Mouse (Mus musculus) limb, embryonic 14.5 days (tissue): ENCODE results near the gene Fndc10. TPM values are rescaled to one million over a fixed set of nuclear protein-coding genes. Genes with fewer than 3 reads are reported as not detected.

Source experiments
- ATAC-seq: fragments of 200-750 bp; cut with Nextera tagmentation; 2 replicates; pipeline ENCODE4 v1.8.0; 2017; ENCODE audit warnings: low read depth, moderate number of reproducible peaks, moderate TSS enrichment; ENCODE audit not compliant: low FRiP score
- DNase-seq: peaks from one replicate; pipeline ENCODE4 v3.0.0-alpha.2; 2015; ENCODE audit warnings: low spot score
- H3K27ac ChIP-seq: fragments of 300-500 bp; sonication (generic); replicated peaks from 2 replicates; pipeline ENCODE4 v1.5.1; 2014; ENCODE audit warnings: low read depth, mild to moderate bottlenecking, low read length, moderate library complexity, mixed read lengths
- H3K27me3 ChIP-seq: fragments of 300-500 bp; sonication (generic); 2 replicates; pipeline ENCODE4 v1.6.1; 2014; ENCODE audit warnings: low read length, mixed read lengths; ENCODE audit not compliant: control insufficient read depth, insufficient read depth
- H3K36me3 ChIP-seq: fragments of 300-500 bp; sonication (generic); 2 replicates; pipeline ENCODE4 v1.6.1; 2014; ENCODE audit warnings: mild to moderate bottlenecking, low read length, moderate library complexity, mixed read lengths; ENCODE audit not compliant: control insufficient read depth, insufficient read depth
- H3K4me1 ChIP-seq: fragments of 300-500 bp; sonication (generic); 2 replicates; pipeline ENCODE4 v1.6.1; 2014; ENCODE audit warnings: antibody characterized with exemption, low read length, mixed read lengths; ENCODE audit not compliant: control insufficient read depth, insufficient read depth
- H3K4me2 ChIP-seq: fragments of 300-500 bp; sonication (generic); replicated peaks from 2 replicates; pipeline ENCODE4 v1.6.1; 2014; ENCODE audit warnings: low read depth, mild to moderate bottlenecking, low read length, moderate library complexity; ENCODE audit not compliant: severe bottlenecking
- H3K4me3 ChIP-seq: fragments of 300-500 bp; sonication (generic); replicated peaks from 2 replicates; pipeline ENCODE4 v1.5.1; 2014; ENCODE audit warnings: low read length
- H3K9ac ChIP-seq: fragments of 300-500 bp; sonication (generic); 2 replicates; pipeline ENCODE4 v1.6.1; 2014; ENCODE audit warnings: mild to moderate bottlenecking, low read depth, low read length, moderate library complexity; ENCODE audit not compliant: severe bottlenecking
- H3K9me3 ChIP-seq: fragments of 300-500 bp; sonication (generic); 2 replicates; pipeline ENCODE4 v1.6.1; 2016; ENCODE audit warnings: low read length; ENCODE audit not compliant: control insufficient read depth
- POLR2A ChIP-seq: fragments of 200-500 bp; IDR thresholded peaks from 2 replicates; pipeline ENCODE4 v1.8.0; 2012; ENCODE audit warnings: inconsistent platforms, mild to moderate bottlenecking, moderate library complexity, borderline replicate concordance; ENCODE audit not compliant: insufficient read depth, insufficient read length; ENCODE audit errors: extremely low read depth
- WGBS: fragments of 180-500 bp; shearing (Covaris S2); extraction: QIAGEN DNeasy Blood & Tissue Kit; methylation state at CpG from one replicate; pipeline ENCODE4 v1.1.7; 2014; 5-methylcytosine and 5-hydroxymethylcytosine counted together
- polyA plus RNA-seq, 2 experiments: library from polyadenylated mRNA; depleted of rRNA in 1 of 2; stranded (reverse) in 1 of 2; unstranded in 1 of 2; fragments of >200 nt; fragmentation: Nextera tagmentation in 1 of 2; extraction: Ambion mirVana in 1 of 2; gene quantifications; 2 replicates each; pipeline versions ENCODE4 v1.2.1 to v1.2.3; 2012 to 2014

The Fndc10 gene
- polyA plus RNA-seq, 2 experiments = 9.4 to 31.0 TPM

GRCm38 (mm10) chr4:155742684-155743083 lies 48.5 kb downstream of the Fndc10 start:
- H3K4me2 ChIP-seq = no peak overlapping the region
- ATAC-seq = no peak
- no peak for TF ChIP-seq POLR2A
- H3K9ac ChIP-seq = no peak overlapping the region
- peaks cover 85% of the 10 kb centered on the region for H3K36me3 ChIP-seq
- no peak overlapping the region for H3K27ac ChIP-seq
- H3K4me1 ChIP-seq = no peaks in the 10 kb centered on the region
- H3K9me3 ChIP-seq = no peaks in the 10 kb centered on the region
- no peaks in the 10 kb centered on the region for H3K27me3 ChIP-seq
- WGBS = 86% methylated on average over 5 of the region's 5 CpGs
- no peak overlapping the region for H3K4me3 ChIP-seq
- DNase-seq = no peak

GRCm38 (mm10) chr4:155744474-155744873 lies 50.3 kb downstream of the Fndc10 start:
- Histone ChIP-seq H3K4me1 (no peaks in the 10 kb centered on the region), H3K27ac (no peak overlapping the region), H3K4me3 (no peak overlapping the region), H3K36me3 (peaks cover 98% of the 10 kb centered on the region), H3K9ac (no peak overlapping the region), H3K9me3 (no peaks in the 10 kb centered on the region), H3K27me3 (no peaks in the 10 kb centered on the region), H3K4me2 (no peak overlapping the region)
- TF ChIP-seq POLR2A = no peak
- DNase-seq = no peak
- ATAC-seq = no peak
- WGBS = 94% methylated on average over 8 of the region's 8 CpGs

- Histone ChIP-seq H3K9me3 (no peaks in the 10 kb centered on the region), H3K4me2 (no peak overlapping the region), H3K4me1 (no peaks in the 10 kb centered on the region), H3K36me3 (peaks cover 98% of the 10 kb centered on the region), H3K4me3 (no peak overlapping the region), H3K27ac (no peak overlapping the region), H3K27me3 (no peaks in the 10 kb centered on the region), H3K9ac (no peak overlapping the region)
- DNase-seq (no peak), ATAC-seq (no peak)
- 92% methylated on average over 5 of the region's 5 CpGs for WGBS
- TF ChIP-seq POLR2A = no peak
Measured at GRCm38 (mm10) chr4:155745136-155745535, 51.0 kb downstream of the Fndc10 start.

Other genes starting within 250 kb of the Fndc10 start
- gene Tmem52, start 225.2 kb upstream of the Fndc10 start, polyA plus RNA-seq (2012; rRNA removed) = 0.42 and 0.50 TPM in 2 replicates
- not detected in 2 replicates for gene Tmem52, start 225.2 kb upstream of the Fndc10 start, polyA plus RNA-seq (2014; fragmentation: Nextera tagmentation; extraction: Ambion mirVana)
- gene Gnb1, start 203.0 kb upstream of the Fndc10 start, polyA plus RNA-seq (2012; rRNA removed) = 511 and 686 TPM in 2 replicates
- gene Gnb1, start 203.0 kb upstream of the Fndc10 start, polyA plus RNA-seq (2014; fragmentation: Nextera tagmentation; extraction: Ambion mirVana) = 440 and 493 TPM in 2 replicates
- gene Nadk, start 132.0 kb upstream of the Fndc10 start, polyA plus RNA-seq (2012; rRNA removed) = 78.8 and 91.2 TPM in 2 replicates
- 87.9 and 97.1 TPM in 2 replicates for gene Nadk, start 132.0 kb upstream of the Fndc10 start, polyA plus RNA-seq (2014; fragmentation: Nextera tagmentation; extraction: Ambion mirVana)
- 10.9 and 13.8 TPM in 2 replicates for gene Slc35e2, start 92.9 kb upstream of the Fndc10 start, polyA plus RNA-seq (2012; rRNA removed)
- 8.5 and 10.8 TPM in 2 replicates for gene Slc35e2, start 92.9 kb upstream of the Fndc10 start, polyA plus RNA-seq (2014; fragmentation: Nextera tagmentation; extraction: Ambion mirVana)
- 45.3 and 65.6 TPM in 2 replicates for gene Cdk11b, start 69.5 kb upstream of the Fndc10 start, polyA plus RNA-seq (2012; rRNA removed)
- gene Cdk11b, start 69.5 kb upstream of the Fndc10 start, polyA plus RNA-seq (2014; fragmentation: Nextera tagmentation; extraction: Ambion mirVana) = 53.9 and 60.1 TPM in 2 replicates
- not detected in 2 replicates for gene Gm10563, start 48.9 kb upstream of the Fndc10 start, polyA plus RNA-seq (2012; rRNA removed)
- gene Gm10563, start 48.9 kb upstream of the Fndc10 start, polyA plus RNA-seq (2014; fragmentation: Nextera tagmentation; extraction: Ambion mirVana) = not detected in 2 replicates
- gene Mmp23, start 41.0 kb upstream of the Fndc10 start, polyA plus RNA-seq (2012; rRNA removed) = 34.7 and 42.7 TPM in 2 replicates
- gene Mmp23, start 41.0 kb upstream of the Fndc10 start, polyA plus RNA-seq (2014; fragmentation: Nextera tagmentation; extraction: Ambion mirVana) = 17.3 and 19.8 TPM in 2 replicates
- 77.4 and 97.5 TPM in 2 replicates for gene Mib2, start 25.1 kb upstream of the Fndc10 start, polyA plus RNA-seq (2012; rRNA removed)
- 29.5 and 32.1 TPM in 2 replicates for gene Mib2, start 25.1 kb upstream of the Fndc10 start, polyA plus RNA-seq (2014; fragmentation: Nextera tagmentation; extraction: Ambion mirVana)
- gene Ssu72, start 10.5 kb downstream of the Fndc10 start, polyA plus RNA-seq (2012; rRNA removed) = 105 and 115 TPM in 2 replicates
- 131 and 135 TPM in 2 replicates for gene Ssu72, start 10.5 kb downstream of the Fndc10 start, polyA plus RNA-seq (2014; fragmentation: Nextera tagmentation; extraction: Ambion mirVana)
- 3.7 and 4.0 TPM in 2 replicates for gene Tmem240, start 40.5 kb downstream of the Fndc10 start, polyA plus RNA-seq (2012; rRNA removed)
- 0.88 and 1.1 TPM in 2 replicates for gene Tmem240, start 40.5 kb downstream of the Fndc10 start, polyA plus RNA-seq (2014; fragmentation: Nextera tagmentation; extraction: Ambion mirVana)
- gene Atad3a, start 66.8 kb downstream of the Fndc10 start, polyA plus RNA-seq (2012; rRNA removed) = 117 and 135 TPM in 2 replicates
- gene Atad3a, start 66.8 kb downstream of the Fndc10 start, polyA plus RNA-seq (2014; fragmentation: Nextera tagmentation; extraction: Ambion mirVana) = 84.8 and 85.2 TPM in 2 replicates
- gene Vwa1, start 80.4 kb downstream of the Fndc10 start, polyA plus RNA-seq (2012; rRNA removed) = 12.4 and 14.9 TPM in 2 replicates
- gene Vwa1, start 80.4 kb downstream of the Fndc10 start, polyA plus RNA-seq (2014; fragmentation: Nextera tagmentation; extraction: Ambion mirVana) = 11.9 and 13.9 TPM in 2 replicates
- 2.0 and 2.6 TPM in 2 replicates for gene Tmem88b, start 91.5 kb downstream of the Fndc10 start, polyA plus RNA-seq (2012; rRNA removed)
- gene Tmem88b, start 91.5 kb downstream of the Fndc10 start, polyA plus RNA-seq (2014; fragmentation: Nextera tagmentation; extraction: Ambion mirVana) = 0.48 and 0.67 TPM in 2 replicates
- 0.23 TPM in 1 of 2 replicates, not detected in the other for gene Ankrd65, start 96.1 kb downstream of the Fndc10 start, polyA plus RNA-seq (2012; rRNA removed)
- not detected in 2 replicates for gene Ankrd65, start 96.1 kb downstream of the Fndc10 start, polyA plus RNA-seq (2014; fragmentation: Nextera tagmentation; extraction: Ambion mirVana)
- gene Mrpl20, start 108.5 kb downstream of the Fndc10 start, polyA plus RNA-seq (2012; rRNA removed) = 72.2 and 97.5 TPM in 2 replicates
- gene Mrpl20, start 108.5 kb downstream of the Fndc10 start, polyA plus RNA-seq (2014; fragmentation: Nextera tagmentation; extraction: Ambion mirVana) = 199 and 215 TPM in 2 replicates
- 273 and 304 TPM in 2 replicates for gene Ccnl2, start 118.1 kb downstream of the Fndc10 start, polyA plus RNA-seq (2012; rRNA removed)
- gene Ccnl2, start 118.1 kb downstream of the Fndc10 start, polyA plus RNA-seq (2014; fragmentation: Nextera tagmentation; extraction: Ambion mirVana) = 190 and 199 TPM in 2 replicates
- gene Aurkaip1, start 136.9 kb downstream of the Fndc10 start, polyA plus RNA-seq (2012; rRNA removed) = 112 and 114 TPM in 2 replicates
- 126 and 129 TPM in 2 replicates for gene Aurkaip1, start 136.9 kb downstream of the Fndc10 start, polyA plus RNA-seq (2014; fragmentation: Nextera tagmentation; extraction: Ambion mirVana)
- gene Mxra8, start 145.3 kb downstream of the Fndc10 start, polyA plus RNA-seq (2012; rRNA removed) = 218 and 302 TPM in 2 replicates
- gene Mxra8, start 145.3 kb downstream of the Fndc10 start, polyA plus RNA-seq (2014; fragmentation: Nextera tagmentation; extraction: Ambion mirVana) = 109 and 120 TPM in 2 replicates
- 92.9 and 131 TPM in 2 replicates for gene Dvl1, start 153.1 kb downstream of the Fndc10 start, polyA plus RNA-seq (2012; rRNA removed)
- gene Dvl1, start 153.1 kb downstream of the Fndc10 start, polyA plus RNA-seq (2014; fragmentation: Nextera tagmentation; extraction: Ambion mirVana) = 17.4 and 18.8 TPM in 2 replicates
- 0.31 and 0.51 TPM in 2 replicates for gene Tas1r3, start 169.0 kb downstream of the Fndc10 start, polyA plus RNA-seq (2012; rRNA removed)
- gene Tas1r3, start 169.0 kb downstream of the Fndc10 start, polyA plus RNA-seq (2014; fragmentation: Nextera tagmentation; extraction: Ambion mirVana) = 0.32 and 0.37 TPM in 2 replicates
- 15.0 and 20.5 TPM in 2 replicates for gene Cptp, start 175.1 kb downstream of the Fndc10 start, polyA plus RNA-seq (2012; rRNA removed)
- 16.3 and 19.2 TPM in 2 replicates for gene Cptp, start 175.1 kb downstream of the Fndc10 start, polyA plus RNA-seq (2014; fragmentation: Nextera tagmentation; extraction: Ambion mirVana)
- gene Ints11, start 175.2 kb downstream of the Fndc10 start, polyA plus RNA-seq (2012; rRNA removed) = 57.4 and 60.7 TPM in 2 replicates
- gene Ints11, start 175.2 kb downstream of the Fndc10 start, polyA plus RNA-seq (2014; fragmentation: Nextera tagmentation; extraction: Ambion mirVana) = 63.7 and 75.4 TPM in 2 replicates
- 95.7 and 125 TPM in 2 replicates for gene Pusl1, start 197.4 kb downstream of the Fndc10 start, polyA plus RNA-seq (2012; rRNA removed)
- 54.9 and 57.2 TPM in 2 replicates for gene Pusl1, start 197.4 kb downstream of the Fndc10 start, polyA plus RNA-seq (2014; fragmentation: Nextera tagmentation; extraction: Ambion mirVana)
- gene Acap3, start 197.5 kb downstream of the Fndc10 start, polyA plus RNA-seq (2012; rRNA removed) = 33.8 and 41.6 TPM in 2 replicates
- gene Acap3, start 197.5 kb downstream of the Fndc10 start, polyA plus RNA-seq (2014; fragmentation: Nextera tagmentation; extraction: Ambion mirVana) = 19.8 and 22.6 TPM in 2 replicates
- 106 and 117 TPM in 2 replicates for gene Ube2j2, start 249.5 kb downstream of the Fndc10 start, polyA plus RNA-seq (2012; rRNA removed)
- gene Ube2j2, start 249.5 kb downstream of the Fndc10 start, polyA plus RNA-seq (2014; fragmentation: Nextera tagmentation; extraction: Ambion mirVana) = 122 and 126 TPM in 2 replicates